Mouse (Mus musculus) lung, embryonic 16.5 days (tissue): ENCODE data around the gene Wdr75. TPM values are rescaled to one million over a fixed set of nuclear protein-coding genes. Genes with fewer than 3 reads are reported as not detected.
A peak's percentile ranks its signal among the peaks of the same experiment; 100 is the strongest.

Experiments used
- ATAC-seq: fragments of 200-750 bp; cut with Nextera tagmentation; 2 replicates; pipeline ENCODE4 v1.8.0; 2017; ENCODE audit warnings: low read depth, mild to moderate bottlenecking, moderate library complexity
- H3K27ac ChIP-seq: fragments of 300-500 bp; sonication (generic); 2 replicates; pipeline ENCODE4 v1.5.1; 2014; ENCODE audit warnings: mild to moderate bottlenecking, control low read depth, low read length
- H3K27me3 ChIP-seq: fragments of 300-500 bp; sonication (generic); 2 replicates; pipeline ENCODE4 v1.6.1; 2014; ENCODE audit warnings: low read depth, low read length, mixed read lengths; ENCODE audit not compliant: control insufficient read depth, insufficient read depth
- H3K36me3 ChIP-seq: fragments of 300-500 bp; sonication (generic); 2 replicates; pipeline ENCODE4 v1.6.1; 2014; ENCODE audit warnings: low read length; ENCODE audit not compliant: control insufficient read depth, insufficient read depth
- H3K4me1 ChIP-seq: fragments of 300-500 bp; sonication (generic); replicated peaks from 2 replicates; pipeline ENCODE4 v1.6.1; 2014; ENCODE audit warnings: low read length, mixed read lengths; ENCODE audit not compliant: control insufficient read depth, insufficient read depth
- H3K4me2 ChIP-seq: fragments of 300-500 bp; sonication (generic); 2 replicates; pipeline ENCODE4 v1.6.1; 2014; ENCODE audit warnings: low read depth, low read length, control low read depth
- H3K4me3 ChIP-seq: fragments of 300-500 bp; sonication (generic); 2 replicates; pipeline ENCODE4 v1.5.1; 2014; ENCODE audit warnings: mild to moderate bottlenecking, low read length, control low read depth
- H3K9ac ChIP-seq: fragments of 300-500 bp; sonication (generic); 2 replicates; pipeline ENCODE4 v1.6.1; 2014; ENCODE audit warnings: low read length, control low read depth
- H3K9me3 ChIP-seq: fragments of 300-500 bp; sonication (generic); 2 replicates; pipeline ENCODE4 v1.6.1; 2016; ENCODE audit warnings: low read length; ENCODE audit not compliant: control insufficient read depth
- WGBS: fragments of 180-500 bp; shearing (Covaris S2); extraction: QIAGEN DNeasy Blood & Tissue Kit; methylation state at CpG from one replicate; pipeline ENCODE4 v1.1.7; 2014; 5-methylcytosine and 5-hydroxymethylcytosine counted together
- polyA plus RNA-seq: library from polyadenylated mRNA; unstranded; fragments of >200 nt; fragmentation: Nextera tagmentation; extraction: Ambion mirVana; gene quantifications from 2 replicates; pipeline ENCODE4 v1.2.1, GENCODE M21; 2015

Gene Wdr75
- polyA plus RNA-seq, 1 experiment from 2014 or later: 58.4 TPM

- no peak overlapping the region for H3K4me2 ChIP-seq
- no peaks in the 10 kb centered on the region for H3K9me3 ChIP-seq
- H3K36me3 ChIP-seq: peaks cover 19% of the 10 kb centered on the region
- H3K27ac ChIP-seq: no peak overlapping the region
- no peak overlapping the region for H3K4me3 ChIP-seq
- 87% methylated on average over 2 of the region's 2 CpGs for WGBS
- H3K27me3 ChIP-seq: no peaks in the 10 kb centered on the region
- H3K4me1 ChIP-seq: peaks cover 5% of the 10 kb centered on the region; the same call in 1 of the 2 replicates
- H3K9ac ChIP-seq: no peak overlapping the region
- no peak for ATAC-seq
Measured at GRCm38 (mm10) chr1:45826796-45827195, 31.8 kb downstream of the Wdr75 start.

- peak; percentile 78 for ATAC-seq
- H3K36me3 ChIP-seq: no peaks in the 10 kb centered on the region
- H3K9ac ChIP-seq: no peak overlapping the region
- peak overlapping the region; percentile 41; the same call in 1 of the 2 replicates for H3K27ac ChIP-seq
- peaks cover 5% of the 10 kb centered on the region; the same call in 1 of the 2 replicates for H3K4me1 ChIP-seq
- no peaks in the 10 kb centered on the region for H3K27me3 ChIP-seq
- 62% methylated on average over 8 of the region's 8 CpGs for WGBS
- H3K4me3 ChIP-seq: no peak overlapping the region
- no peak overlapping the region for H3K4me2 ChIP-seq
- H3K9me3 ChIP-seq: no peaks in the 10 kb centered on the region
Measured at GRCm38 (mm10) chr1:45830453-45831206, 35.7 kb downstream of the Wdr75 start.

- Histone ChIP-seq H3K36me3 (no peaks in the 10 kb centered on the region), H3K27ac (no peak overlapping the region), H3K4me3 (no peak overlapping the region), H3K4me1 (peaks cover 6% of the 10 kb centered on the region; the same call in 1 of the 2 replicates), H3K27me3 (no peaks in the 10 kb centered on the region), H3K9ac (no peak overlapping the region), H3K9me3 (no peaks in the 10 kb centered on the region), H3K4me2 (no peak overlapping the region)
- WGBS: 46% methylated on average over 4 of the region's 4 CpGs
- no peak for ATAC-seq
Measured at GRCm38 (mm10) chr1:45835362-45836063, 40.5 kb downstream of the Wdr75 start.

- Histone ChIP-seq H3K9ac (no peak overlapping the region), H3K9me3 (no peaks in the 10 kb centered on the region), H3K36me3 (no peaks in the 10 kb centered on the region), H3K4me2 (no peak overlapping the region), H3K4me1 (0 out of 2 replicates have a peak, but pooled peaks cover 4% of the 10 kb centered on the region), H3K27ac (0 out of 2 replicates have a peak overlapping the region, but pooled peaks have one; percentile 0), H3K4me3 (no peak overlapping the region), H3K27me3 (no peaks in the 10 kb centered on the region)
- peak; percentile 96 for ATAC-seq
- 51% methylated on average over 4 of the region's 4 CpGs for WGBS
Measured at GRCm38 (mm10) chr1:45837736-45838135, 42.8 kb downstream of the Wdr75 start.

- H3K9ac ChIP-seq: no peak overlapping the region
- ATAC-seq: peak; percentile 52; the same call in 1 of the 2 replicates
- no peaks in the 10 kb centered on the region for H3K27me3 ChIP-seq
- H3K4me2 ChIP-seq: no peak overlapping the region
- 0 out of 2 replicates have a peak, but pooled peaks cover 4% of the 10 kb centered on the region for H3K4me1 ChIP-seq
- no peak overlapping the region for H3K4me3 ChIP-seq
- no peaks in the 10 kb centered on the region for H3K9me3 ChIP-seq
- 0 out of 2 replicates have a peak overlapping the region, but pooled peaks have one; percentile 49 for H3K27ac ChIP-seq
- no peaks in the 10 kb centered on the region for H3K36me3 ChIP-seq
Measured at GRCm38 (mm10) chr1:45838271-45838670, 43.3 kb downstream of the Wdr75 start.

- Histone ChIP-seq H3K9me3 (no peaks in the 10 kb centered on the region), H3K4me2 (no peak overlapping the region), H3K27ac (no peak overlapping the region), H3K27me3 (no peaks in the 10 kb centered on the region), H3K36me3 (no peaks in the 10 kb centered on the region), H3K4me1 (no peaks in the 10 kb centered on the region), H3K4me3 (no peak overlapping the region), H3K9ac (no peak overlapping the region)
- ATAC-seq: no peak
- WGBS: 85% methylated on average over 1 of the region's 1 CpGs
Measured at GRCm38 (mm10) chr1:45845466-45845865, 50.5 kb downstream of the Wdr75 start.

GRCm38 (mm10) chr1:45858038-45858437 lies 63.1 kb downstream of the Wdr75 start:
- Histone ChIP-seq H3K4me3 (no peak overlapping the region), H3K4me1 (peaks cover 6% of the 10 kb centered on the region), H3K27me3 (no peaks in the 10 kb centered on the region), H3K27ac (no peak overlapping the region), H3K9me3 (no peaks in the 10 kb centered on the region; the same call in 1 of the 2 replicates), H3K36me3 (no peaks in the 10 kb centered on the region), H3K4me2 (no peak overlapping the region), H3K9ac (no peak overlapping the region)
- 46% methylated on average over 1 of the region's 1 CpGs for WGBS
- no peak for ATAC-seq

GRCm38 (mm10) chr1:45860349-45860748 lies 65.4 kb downstream of the Wdr75 start:
- H3K4me2 ChIP-seq: peak overlapping the region; percentile 45

GRCm38 (mm10) chr1:45861162-45861561 lies 66.2 kb downstream of the Wdr75 start:
- Histone ChIP-seq H3K27me3 (peaks cover 2% of the 10 kb centered on the region; the same call in 1 of the 2 replicates), H3K9me3 (no peaks in the 10 kb centered on the region; the same call in 1 of the 2 replicates), H3K36me3 (no peaks in the 10 kb centered on the region), H3K4me2 (no peak overlapping the region), H3K27ac (no peak overlapping the region), H3K4me3 (no peak overlapping the region), H3K4me1 (peaks cover 21% of the 10 kb centered on the region), H3K9ac (no peak overlapping the region)
- no peak for ATAC-seq

More at GRCm38 (mm10) chr1:45860349-45860748, 65.4 kb downstream of the Wdr75 start:
- Histone ChIP-seq H3K4me1 (peaks cover 15% of the 10 kb centered on the region), H3K27ac (peak overlapping the region; percentile 51; the same call in 1 of the 2 replicates), H3K36me3 (no peaks in the 10 kb centered on the region), H3K4me3 (no peak overlapping the region), H3K27me3 (peaks cover 2% of the 10 kb centered on the region; the same call in 1 of the 2 replicates), H3K9ac (no peak overlapping the region), H3K9me3 (no peaks in the 10 kb centered on the region; the same call in 1 of the 2 replicates)
- peak; percentile 63 for ATAC-seq
- 22% methylated on average over 5 of the region's 5 CpGs for WGBS
